Mouse (Mus musculus): ENCODE results near the gene Dag1. TPM values are rescaled to one million over a fixed set of nuclear protein-coding genes. Genes with fewer than 3 reads are reported as not detected.
"Not testable (repeated sequence)": the region's sequence is repeated elsewhere in the genome, so short reads cannot be mapped to it uniquely, and the experiment has no call there.

Dag1 gene
- polyA plus RNA-seq, 1 experiment from 2014 or later, result 79.9 TPM

DNA sequence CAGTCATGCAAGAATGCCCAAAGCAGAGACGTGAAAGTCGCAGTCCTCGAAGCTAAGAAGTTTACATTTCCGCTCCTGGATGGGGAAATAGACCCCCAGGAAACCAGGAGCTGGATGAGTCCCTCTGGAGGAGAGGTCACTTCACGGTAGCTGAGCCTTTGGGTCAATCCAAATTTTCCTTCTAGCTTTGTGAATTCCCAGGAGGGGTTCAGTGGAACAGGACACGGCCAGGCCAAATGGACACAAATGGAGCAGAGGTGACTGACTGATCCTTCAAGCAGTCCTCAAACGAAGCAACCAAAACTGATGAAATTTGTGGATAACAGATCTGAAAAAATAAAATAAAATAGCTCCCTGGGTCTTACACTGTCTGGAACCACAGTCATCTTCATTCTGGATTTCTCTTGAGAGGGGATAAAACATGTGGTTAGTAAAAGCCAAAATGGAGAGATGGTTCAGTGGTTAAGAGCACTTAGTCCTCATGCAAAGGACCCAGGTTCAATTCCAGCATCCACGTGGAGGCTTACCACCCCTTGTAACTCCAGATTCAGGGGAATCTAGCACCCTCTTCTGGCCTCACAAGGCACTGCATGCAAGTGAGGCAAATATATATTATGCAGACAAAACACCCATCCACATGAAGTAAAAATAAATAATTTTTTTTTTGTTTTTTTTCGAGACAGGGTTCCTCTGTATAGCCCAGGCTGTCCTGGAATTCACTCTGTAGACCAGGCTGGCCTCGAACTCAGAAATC lies 15.1 kb upstream of the Dag1 start:
- Histone ChIP-seq H3K27me3 (ENCODE audit: control insufficient read depth, insufficient read depth, low read length) (no peaks in the 10 kb centered on the region), H3K4me2 (replicated peaks; ENCODE audit: low read depth, low read length) (no peak overlapping the region), H3K27ac (ENCODE audit: low read length) (no peak overlapping the region), H3K4me1 (ENCODE audit: control insufficient read depth, insufficient read depth, low read length) (no peaks in the 10 kb centered on the region), H3K9ac (replicated peaks; ENCODE audit: low read depth, low read length) (no peak overlapping the region), H3K9me3 (ENCODE audit: control insufficient read depth, low read depth, low read length) (no peaks in the 10 kb centered on the region), H3K4me3 (ENCODE audit: low read depth, low read length) (no peak overlapping the region), H3K36me3 (ENCODE audit: control insufficient read depth, insufficient read depth, low read length) (no peaks in the 10 kb centered on the region)
- WGBS, result 66% methylated on average over 10 of the region's 10 CpGs
- no peak for ATAC-seq (ENCODE audit: insufficient number of reproducible peaks, insufficient read depth, low FRiP score, low read depth)

DNA sequence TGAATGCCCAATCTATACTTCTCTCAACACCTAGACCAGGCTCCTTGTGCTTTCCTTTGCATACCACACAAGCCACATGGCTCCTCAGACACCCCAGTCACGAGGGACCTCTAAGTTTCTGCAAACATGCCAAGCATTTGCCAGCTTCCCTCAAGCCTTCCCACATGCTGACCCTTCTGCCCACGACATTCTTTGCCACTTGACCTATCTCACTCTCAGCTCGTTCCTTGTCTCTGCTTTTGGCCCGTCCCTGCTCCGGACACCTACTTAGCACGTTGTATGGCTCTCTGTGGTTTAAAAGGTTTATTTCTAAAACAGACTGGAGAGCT lies 11.5 kb upstream of the Dag1 start:
- Histone ChIP-seq H3K4me2 (replicated peaks; ENCODE audit: low read depth, low read length) (no peak overlapping the region), H3K36me3 (ENCODE audit: control insufficient read depth, insufficient read depth, low read length) (no peaks in the 10 kb centered on the region), H3K4me1 (ENCODE audit: control insufficient read depth, insufficient read depth, low read length) (peaks cover 13% of the 10 kb centered on the region; the same call in 1 of the 2 replicates), H3K9me3 (ENCODE audit: control insufficient read depth, low read depth, low read length) (no peaks in the 10 kb centered on the region), H3K27me3 (ENCODE audit: control insufficient read depth, insufficient read depth, low read length) (no peaks in the 10 kb centered on the region), H3K9ac (replicated peaks; ENCODE audit: low read depth, low read length) (no peak overlapping the region), H3K4me3 (ENCODE audit: low read depth, low read length) (no peak overlapping the region), H3K27ac (ENCODE audit: low read length) (no peak overlapping the region)
- ATAC-seq (ENCODE audit: insufficient number of reproducible peaks, insufficient read depth, low FRiP score, low read depth), result no peak
- 42% methylated on average over 6 of the region's 6 CpGs for WGBS

- Histone ChIP-seq H3K36me3 (ENCODE audit: control insufficient read depth, insufficient read depth, low read length) (no peaks in the 10 kb centered on the region), H3K9ac (replicated peaks; ENCODE audit: low read depth, low read length) (no peak overlapping the region), H3K27me3 (ENCODE audit: control insufficient read depth, insufficient read depth, low read length) (no peaks in the 10 kb centered on the region), H3K4me3 (ENCODE audit: low read depth, low read length) (no peak overlapping the region), H3K4me2 (replicated peaks; ENCODE audit: low read depth, low read length) (no peak overlapping the region), H3K27ac (ENCODE audit: low read length) (no peak overlapping the region), H3K9me3 (ENCODE audit: control insufficient read depth, low read depth, low read length) (no peaks in the 10 kb centered on the region), H3K4me1 (ENCODE audit: control insufficient read depth, insufficient read depth, low read length) (peaks cover 13% of the 10 kb centered on the region; the same call in 1 of the 2 replicates)
- 74% methylated on average over 5 of the region's 5 CpGs for whole genome bisulfite sequencing
- no peak for ATAC-seq (ENCODE audit: insufficient number of reproducible peaks, insufficient read depth, low FRiP score, low read depth)
These were observed 10.9 kb upstream of the Dag1 start for GRCm38 (mm10) chr9:108274476-108275330.

DNA sequence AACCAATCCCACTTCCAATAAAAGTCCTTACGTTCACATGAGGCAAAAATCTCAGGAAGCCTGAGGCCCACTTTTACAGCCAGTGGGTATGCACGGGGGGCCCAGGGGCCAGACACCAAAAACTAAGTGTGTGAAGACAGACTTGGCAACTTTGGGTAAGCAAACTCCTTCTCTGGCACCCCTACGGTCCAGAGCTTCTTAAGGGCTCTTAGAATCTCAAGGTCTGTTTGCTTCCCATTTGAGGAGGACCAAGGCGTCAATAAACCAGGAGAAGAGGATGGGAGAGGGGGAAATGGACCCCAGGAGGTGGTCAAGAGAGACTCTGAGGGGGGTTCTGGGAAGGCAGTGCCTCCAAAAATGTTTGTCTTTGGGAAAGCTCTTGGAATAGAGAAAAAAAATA lies 9.7 kb upstream of the Dag1 start:
- Histone ChIP-seq H3K27ac (ENCODE audit: low read length) (peak overlapping the region; percentile 15; the same call in 1 of the 2 replicates), H3K4me2 (replicated peaks; ENCODE audit: low read depth, low read length) (no peak overlapping the region), H3K9me3 (ENCODE audit: control insufficient read depth, low read depth, low read length) (no peaks in the 10 kb centered on the region), H3K36me3 (ENCODE audit: control insufficient read depth, insufficient read depth, low read length) (no peaks in the 10 kb centered on the region), H3K4me1 (ENCODE audit: control insufficient read depth, insufficient read depth, low read length) (peaks cover 13% of the 10 kb centered on the region; the same call in 1 of the 2 replicates), H3K27me3 (ENCODE audit: control insufficient read depth, insufficient read depth, low read length) (no peaks in the 10 kb centered on the region), H3K4me3 (ENCODE audit: low read depth, low read length) (no peak overlapping the region), H3K9ac (replicated peaks; ENCODE audit: low read depth, low read length) (no peak overlapping the region)
- no peak for ATAC-seq (ENCODE audit: insufficient number of reproducible peaks, insufficient read depth, low FRiP score, low read depth)
- WGBS, result 71% methylated on average over 4 of the region's 4 CpGs

DNA sequence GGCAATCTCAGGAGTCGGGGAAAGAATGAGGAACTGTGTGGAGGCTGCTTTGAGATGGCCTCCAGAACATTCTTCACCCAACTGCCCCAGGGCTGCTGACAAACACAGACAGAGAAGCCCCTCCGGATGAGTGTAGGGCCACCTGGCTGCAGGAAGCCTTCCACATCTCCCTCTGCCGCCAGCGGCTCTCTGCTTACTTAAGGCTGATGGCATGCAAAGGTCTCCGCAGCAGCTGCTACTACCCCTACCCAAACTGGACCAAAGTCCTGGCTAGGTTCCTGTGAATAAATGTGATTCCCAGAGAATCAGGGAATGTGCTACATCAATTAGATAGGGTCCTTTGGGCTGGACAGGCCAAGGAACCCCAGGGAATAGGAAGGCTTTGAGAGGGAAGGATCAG lies 8.9 kb upstream of the Dag1 start:
- no peak overlapping the region for H3K9ac ChIP-seq (replicated peaks; ENCODE audit: low read depth, low read length)
- no peak for ATAC-seq (ENCODE audit: insufficient number of reproducible peaks, insufficient read depth, low FRiP score, low read depth)
- WGBS, result 39% methylated on average over 5 of the region's 5 CpGs
- H3K4me3 ChIP-seq (ENCODE audit: low read depth, low read length), result no peak overlapping the region
- H3K4me2 ChIP-seq (replicated peaks; ENCODE audit: low read depth, low read length), result no peak overlapping the region
- H3K27ac ChIP-seq (ENCODE audit: low read length), result peak overlapping the region; percentile 11; the same call in 1 of the 2 replicates
- no peaks in the 10 kb centered on the region for H3K9me3 ChIP-seq (ENCODE audit: control insufficient read depth, low read depth, low read length)
- peaks cover 14% of the 10 kb centered on the region; the same call in 1 of the 2 replicates for H3K4me1 ChIP-seq (ENCODE audit: control insufficient read depth, insufficient read depth, low read length)
- H3K36me3 ChIP-seq (ENCODE audit: control insufficient read depth, insufficient read depth, low read length), result no peaks in the 10 kb centered on the region
- H3K27me3 ChIP-seq (ENCODE audit: control insufficient read depth, insufficient read depth, low read length), result no peaks in the 10 kb centered on the region

DNA sequence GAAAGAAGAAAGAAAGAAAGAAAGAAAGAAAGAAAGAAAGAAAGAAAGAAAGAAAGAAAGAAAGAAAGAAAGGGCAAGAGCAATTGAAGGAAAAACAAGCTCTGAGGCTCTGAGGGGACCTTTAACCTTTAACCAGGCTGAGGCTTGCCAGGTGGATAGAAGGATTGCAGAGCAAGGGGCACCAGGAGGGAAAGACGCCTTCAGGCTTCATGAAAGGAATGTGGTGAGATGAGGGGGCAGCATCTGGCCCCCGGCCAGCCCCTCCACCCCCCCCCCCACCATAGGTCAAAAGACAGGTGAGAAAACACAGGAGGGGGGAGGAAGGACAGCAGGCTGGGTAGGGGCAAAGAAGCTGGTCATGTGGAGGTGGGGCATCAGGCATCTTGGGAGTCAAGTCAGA lies 8.2 kb upstream of the Dag1 start:
- ATAC-seq (ENCODE audit: insufficient number of reproducible peaks, insufficient read depth, low FRiP score, low read depth), result no peak
- 12% methylated on average over 2 of the region's 2 CpGs for WGBS
- H3K27ac ChIP-seq (ENCODE audit: low read length), result peak overlapping the region; percentile 11; the same call in 1 of the 2 replicates

DNA sequence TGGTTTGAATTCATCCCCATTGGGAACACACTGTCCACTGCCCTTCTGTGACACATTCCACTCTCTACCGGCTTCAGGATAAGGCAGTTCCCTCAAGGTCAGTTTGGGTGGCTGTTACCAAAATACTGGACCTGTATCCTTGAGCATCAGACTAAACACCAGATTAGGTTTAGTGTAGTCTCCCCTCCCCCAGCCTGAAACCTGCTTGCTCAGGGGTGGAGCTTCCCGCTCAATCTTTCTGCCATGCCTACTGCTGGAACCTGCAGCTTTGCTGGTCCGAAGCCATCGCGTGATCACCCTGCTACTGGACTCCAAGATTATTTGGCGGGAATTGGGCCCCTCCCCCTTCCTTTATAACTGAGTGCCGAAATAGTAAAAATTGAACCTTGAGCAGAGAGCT lies 4.9 kb upstream of the Dag1 start:
- H3K4me1 ChIP-seq (ENCODE audit: control insufficient read depth, insufficient read depth, low read length), result peaks cover 23% of the 10 kb centered on the region; the same call in 1 of the 2 replicates
- ATAC-seq (ENCODE audit: insufficient number of reproducible peaks, insufficient read depth, low FRiP score, low read depth); H3K27me3 ChIP-seq (ENCODE audit: control insufficient read depth, insufficient read depth, low read length); H3K36me3 ChIP-seq (ENCODE audit: control insufficient read depth, insufficient read depth, low read length); H3K9me3 ChIP-seq (ENCODE audit: control insufficient read depth, low read depth, low read length); H3K27ac ChIP-seq (ENCODE audit: low read length); H3K4me3 ChIP-seq (ENCODE audit: low read depth, low read length); H3K9ac ChIP-seq (replicated peaks; ENCODE audit: low read depth, low read length); H3K4me2 ChIP-seq (replicated peaks; ENCODE audit: low read depth, low read length): not testable (repeated sequence)
- 78% methylated on average over 6 of the region's 7 CpGs for WGBS

More for the DNA sequence above, 8.2 kb upstream of the Dag1 start:
- no peak overlapping the region for H3K9ac ChIP-seq (replicated peaks; ENCODE audit: low read depth, low read length)
- no peaks in the 10 kb centered on the region for H3K36me3 ChIP-seq (ENCODE audit: control insufficient read depth, insufficient read depth, low read length)
- peaks cover 17% of the 10 kb centered on the region; the same call in 1 of the 2 replicates for H3K4me1 ChIP-seq (ENCODE audit: control insufficient read depth, insufficient read depth, low read length)
- H3K4me3 ChIP-seq (ENCODE audit: low read depth, low read length), result no peak overlapping the region
- no peaks in the 10 kb centered on the region for H3K9me3 ChIP-seq (ENCODE audit: control insufficient read depth, low read depth, low read length)
- no peaks in the 10 kb centered on the region for H3K27me3 ChIP-seq (ENCODE audit: control insufficient read depth, insufficient read depth, low read length)
- no peak overlapping the region for H3K4me2 ChIP-seq (replicated peaks; ENCODE audit: low read depth, low read length)

DNA sequence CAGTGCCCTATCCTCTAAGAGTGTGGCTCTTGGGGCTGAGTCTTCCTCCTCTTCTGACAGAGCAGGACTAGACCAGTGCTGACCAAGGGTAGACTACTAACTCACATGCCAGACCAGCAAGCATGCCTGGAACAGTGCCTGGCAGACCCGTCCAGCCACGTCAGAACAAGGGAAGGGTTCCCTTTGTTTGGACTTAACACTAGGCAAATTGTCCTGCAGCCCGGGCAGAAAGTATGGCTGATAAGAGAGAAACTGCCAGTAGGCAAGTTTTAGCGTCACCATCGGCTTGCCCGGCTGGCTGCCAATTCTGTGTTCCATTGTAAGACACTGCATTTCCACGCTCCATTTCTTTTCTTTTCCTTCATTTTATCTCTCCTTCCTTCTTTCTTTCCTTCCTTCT lies 3.9 kb upstream of the Dag1 start:
- no peak overlapping the region for H3K4me3 ChIP-seq (ENCODE audit: low read depth, low read length)
- peak overlapping the region; percentile 62 for H3K27ac ChIP-seq (ENCODE audit: low read length)
- H3K36me3 ChIP-seq (ENCODE audit: control insufficient read depth, insufficient read depth, low read length), result no peaks in the 10 kb centered on the region
- H3K9ac ChIP-seq (replicated peaks; ENCODE audit: low read depth, low read length), result no peak overlapping the region
- no peak overlapping the region for H3K4me2 ChIP-seq (replicated peaks; ENCODE audit: low read depth, low read length)
- peaks cover 22% of the 10 kb centered on the region; the same call in 1 of the 2 replicates for H3K4me1 ChIP-seq (ENCODE audit: control insufficient read depth, insufficient read depth, low read length)
- 64% methylated on average over 7 of the region's 7 CpGs for WGBS
- no peaks in the 10 kb centered on the region for H3K9me3 ChIP-seq (ENCODE audit: control insufficient read depth, low read depth, low read length)
- H3K27me3 ChIP-seq (ENCODE audit: control insufficient read depth, insufficient read depth, low read length), result no peaks in the 10 kb centered on the region
- ATAC-seq (ENCODE audit: insufficient number of reproducible peaks, insufficient read depth, low FRiP score, low read depth), result no peak
